Mouse (Mus musculus) ES-Bruce4 (cell line): ENCODE data around the gene Spred3.

Source experiments
- CTCF ChIP-seq: IDR thresholded peaks from one replicate; pipeline ENCODE4 v1.8.1; 2011; ENCODE audit warnings: low read depth, low read length
- EP300 ChIP-seq: IDR thresholded peaks from 2 replicates; pipeline ENCODE4 v1.6.1; 2011; ENCODE audit warnings: low read depth, low read length; ENCODE audit not compliant: insufficient read depth
- POLR2A ChIP-seq: IDR thresholded peaks from one replicate; pipeline ENCODE4 v1.8.1; 2011; ENCODE audit warnings: low read length; ENCODE audit not compliant: insufficient read depth

DNA sequence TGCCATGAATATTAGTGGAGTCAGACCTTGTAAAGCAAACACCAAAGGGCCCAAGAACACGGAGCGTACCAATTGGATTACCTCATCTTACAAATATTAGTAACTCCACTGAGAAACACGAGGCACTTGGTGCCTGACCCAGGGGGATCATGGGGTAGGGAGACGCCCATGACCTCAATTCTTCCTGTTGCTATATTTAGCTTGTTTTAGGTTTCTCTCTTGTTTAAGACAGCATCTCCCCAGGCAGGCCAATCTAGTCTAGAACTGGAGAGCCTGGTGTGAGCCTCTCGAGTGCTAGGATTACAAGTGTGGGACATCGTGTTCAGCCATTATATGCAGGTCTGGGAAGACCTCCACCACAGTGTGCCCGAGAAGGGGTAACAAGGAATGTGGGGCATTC, 9.1 kb upstream of the Spred3 start:
- no peak for TF ChIP-seq POLR2A
- no peak for TF ChIP-seq CTCF
- no peak for TF ChIP-seq EP300
